Mouse (Mus musculus) brown adipose tissue, adult 24 weeks (tissue): ENCODE results near the gene Dnase1l2. TPM values are rescaled to one million over a fixed set of nuclear protein-coding genes. Genes with fewer than 3 reads are reported as not detected.

Source experiments
- H3K27ac ChIP-seq: fragments of 200-500 bp; replicated peaks from 2 replicates; pipeline ENCODE4 v1.5.1; 2012; ENCODE audit warnings: low read depth, mild to moderate bottlenecking, low read length
- H3K4me1 ChIP-seq: fragments of 200-500 bp; 2 replicates; pipeline ENCODE4 v1.6.1; 2012; ENCODE audit warnings: low read length, mixed read lengths; ENCODE audit not compliant: control insufficient read depth, insufficient read depth, insufficient read length
- H3K4me3 ChIP-seq: fragments of 200-500 bp; 2 replicates; pipeline ENCODE4 v1.5.1; 2012; ENCODE audit warnings: low read depth, mild to moderate bottlenecking, low read length, moderate library complexity; ENCODE audit not compliant: insufficient read depth
- polyA plus RNA-seq: library from polyadenylated mRNA; stranded (reverse); fragments of >200 nt; gene quantifications from 2 replicates; pipeline ENCODE4 v1.2.4, GENCODE M21; 2012; ENCODE audit not compliant: missing spikeins, insufficient read depth, insufficient read length

Dnase1l2 gene
- polyA plus RNA-seq, 1 experiment: not detected

- Histone ChIP-seq H3K4me3 (no peak overlapping the region), H3K27ac (no peak overlapping the region), H3K4me1 (0 out of 2 replicates have a peak, but pooled peaks cover 4% of the 10 kb centered on the region)
Observed at GRCm38 (mm10) chr17:24477053-24477984, 34.4 kb upstream of the Dnase1l2 start.

GRCm38 (mm10) chr17:24476022-24476776, 33.3 kb upstream of the Dnase1l2 start:
- H3K4me1 ChIP-seq: peaks cover 12% of the 10 kb centered on the region
- no peak overlapping the region for H3K4me3 ChIP-seq
- H3K27ac ChIP-seq: no peak overlapping the region

GRCm38 (mm10) chr17:24475586-24475985, 32.7 kb upstream of the Dnase1l2 start:
- no peak overlapping the region for H3K4me3 ChIP-seq
- H3K27ac ChIP-seq: no peak overlapping the region
- H3K4me1 ChIP-seq: peaks cover 14% of the 10 kb centered on the region

GRCm38 (mm10) chr17:24474557-24474956, 31.7 kb upstream of the Dnase1l2 start:
- peaks cover 14% of the 10 kb centered on the region for H3K4me1 ChIP-seq
- no peak overlapping the region for H3K27ac ChIP-seq
- H3K4me3 ChIP-seq: no peak overlapping the region

- Histone ChIP-seq H3K4me1 (peaks cover 14% of the 10 kb centered on the region), H3K4me3 (no peak within 1 kb of the TSS), H3K27ac (no peak within 1 kb of the TSS)
Observed at GRCm38 (mm10) chr17:24473612-24474275, 30.8 kb upstream of the Dnase1l2 start, which contains the start of gene Bricd5. Bricd5 (plus strand) TSS chr17:24473884.

GRCm38 (mm10) chr17:24472512-24472911, 29.6 kb upstream of the Dnase1l2 start:
- H3K27ac ChIP-seq: peak overlapping the region; percentile 22; the same call in 1 of the 2 replicates
- peaks cover 14% of the 10 kb centered on the region for H3K4me1 ChIP-seq
- H3K4me3 ChIP-seq: no peak overlapping the region

- Histone ChIP-seq H3K4me1 (peaks cover 14% of the 10 kb centered on the region), H3K4me3 (peak overlapping the region; percentile 79), H3K27ac (peak overlapping the region; percentile 36)
Observed at GRCm38 (mm10) chr17:24470701-24471527, 28.0 kb upstream of the Dnase1l2 start.

- Histone ChIP-seq H3K27ac (peak within 1 kb of the TSS; percentile 83), H3K4me3 (peak within 1 kb of the TSS; percentile 82)
Observed at GRCm38 (mm10) chr17:24469910-24470602, 27.2 kb upstream of the Dnase1l2 start, which contains the start of the genes E4f1 and Pgp. E4f1 (minus strand) TSS chr17:24470313. Pgp (plus strand) TSS chr17:24470392.

GRCm38 (mm10) chr17:24469336-24469909, 26.5 kb upstream of the Dnase1l2 start:
- peak overlapping the region; percentile 83 for H3K27ac ChIP-seq

More at GRCm38 (mm10) chr17:24469910-24470602, 27.2 kb upstream of the Dnase1l2 start, which contains the start of the genes E4f1 and Pgp:
- H3K4me1 ChIP-seq: peaks cover 14% of the 10 kb centered on the region

GRCm38 (mm10) chr17:24468636-24469246, 25.8 kb upstream of the Dnase1l2 start:
- Histone ChIP-seq H3K27ac (no peak overlapping the region), H3K4me1 (peaks cover 14% of the 10 kb centered on the region), H3K4me3 (no peak overlapping the region)

More at GRCm38 (mm10) chr17:24469336-24469909, 26.5 kb upstream of the Dnase1l2 start:
- peaks cover 14% of the 10 kb centered on the region for H3K4me1 ChIP-seq
- H3K4me3 ChIP-seq: peak overlapping the region; percentile 82

GRCm38 (mm10) chr17:24463374-24464133, 20.6 kb upstream of the Dnase1l2 start:
- Histone ChIP-seq H3K27ac (no peak overlapping the region), H3K4me3 (no peak overlapping the region), H3K4me1 (no peaks in the 10 kb centered on the region)

GRCm38 (mm10) chr17:24462932-24463331, 20.0 kb upstream of the Dnase1l2 start:
- Histone ChIP-seq H3K4me3 (no peak overlapping the region), H3K4me1 (no peaks in the 10 kb centered on the region), H3K27ac (no peak overlapping the region)
